Mouse (Mus musculus): ENCODE data around the gene Osbpl5. TPM values are rescaled to one million over a fixed set of nuclear protein-coding genes. Genes with fewer than 3 reads are reported as not detected.

Osbpl5 gene
- polyA plus RNA-seq, 1 experiment from 2014 or later = 15.1 TPM

- Histone ChIP-seq H3K27me3 (peaks cover 26% of the 10 kb centered on the region), H3K9me3 (no peaks in the 10 kb centered on the region), H3K36me3 (replicated peaks) (no peaks in the 10 kb centered on the region), H3K4me2 (no peak overlapping the region), H3K4me3 (replicated peaks) (no peak overlapping the region), H3K9ac (no peak overlapping the region), H3K4me1 (peaks cover 21% of the 10 kb centered on the region), H3K27ac (no peak overlapping the region)
- 81% methylated on average over 1 of the region's 1 CpGs for WGBS
- ATAC-seq (ENCODE audit: low FRiP score) = no peak
Measured at GRCm38 (mm10) chr7:143751380-143751779, 5.4 kb downstream of the Osbpl5 start.

GRCm38 (mm10) chr7:143749045-143749444 is 7.7 kb downstream of the Osbpl5 start:
- Histone ChIP-seq H3K4me2 (peak overlapping the region; percentile 42; the same call in 1 of the 2 replicates), H3K27ac (no peak overlapping the region)
- 0 out of 2 replicates have a peak, but pooled peaks have one; percentile 51 for ATAC-seq (ENCODE audit: low FRiP score)

DNA sequence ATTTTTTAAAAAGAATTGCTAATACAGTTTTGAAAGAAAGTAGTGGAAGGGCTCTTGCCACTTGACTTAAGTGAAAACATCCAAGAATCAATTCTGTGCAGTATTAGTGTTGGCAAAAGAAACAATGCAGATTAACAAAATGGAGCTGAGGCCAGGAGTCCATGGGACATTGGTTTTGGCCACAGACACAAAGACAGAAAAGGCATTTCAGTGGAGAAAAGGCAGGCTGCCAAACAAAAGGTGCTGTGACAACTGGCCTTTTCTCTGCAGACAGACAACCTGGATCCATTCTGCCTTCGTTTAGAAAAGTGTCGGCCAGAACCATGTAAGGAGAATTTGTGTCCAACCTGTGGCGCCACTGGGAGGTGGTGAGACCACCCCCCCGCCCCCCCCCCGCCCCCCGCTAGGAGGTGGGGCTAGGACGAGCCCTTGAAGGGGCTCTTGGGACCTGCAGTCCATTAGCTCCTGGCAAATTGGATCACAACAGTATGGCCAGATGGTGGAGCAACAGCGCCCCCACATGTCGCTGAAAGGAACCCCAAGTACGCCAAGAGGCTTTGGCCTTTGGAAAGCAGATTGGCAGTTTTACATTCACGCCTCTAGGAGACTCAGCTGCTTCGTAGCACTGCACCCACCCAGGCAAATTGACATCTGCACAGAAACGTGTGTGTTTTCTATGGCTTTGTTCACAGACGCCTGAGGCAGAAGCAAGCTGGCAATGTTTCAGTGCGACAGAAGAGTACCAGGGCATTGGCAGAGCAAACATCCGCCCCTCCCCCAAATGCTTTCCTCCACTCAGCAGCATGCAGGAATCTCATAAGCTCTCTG is 8.5 kb downstream of the Osbpl5 start:
- H3K4me1 ChIP-seq = peaks cover 17% of the 10 kb centered on the region
- peak; percentile 84 for ATAC-seq (ENCODE audit: low FRiP score)
- no peak overlapping the region for H3K4me3 ChIP-seq (replicated peaks)
- peaks cover 9% of the 10 kb centered on the region; the same call in 1 of the 2 replicates for H3K27me3 ChIP-seq
- WGBS = 4% methylated on average over 14 of the region's 16 CpGs
- peak overlapping the region; percentile 60; the same call in 1 of the 2 replicates for H3K27ac ChIP-seq
- H3K9ac ChIP-seq = no peak overlapping the region
- peak overlapping the region; percentile 42 for H3K4me2 ChIP-seq
- H3K36me3 ChIP-seq (replicated peaks) = no peaks in the 10 kb centered on the region
- no peaks in the 10 kb centered on the region for H3K9me3 ChIP-seq

More at GRCm38 (mm10) chr7:143749045-143749444, 7.7 kb downstream of the Osbpl5 start:
- H3K9me3 ChIP-seq = no peaks in the 10 kb centered on the region
- 67% methylated on average over 3 of the region's 3 CpGs for WGBS
- no peak overlapping the region for H3K9ac ChIP-seq
- no peaks in the 10 kb centered on the region for H3K36me3 ChIP-seq (replicated peaks)
- peaks cover 17% of the 10 kb centered on the region for H3K4me1 ChIP-seq
- peaks cover 3% of the 10 kb centered on the region; the same call in 1 of the 2 replicates for H3K27me3 ChIP-seq
- H3K4me3 ChIP-seq (replicated peaks) = no peak overlapping the region

DNA sequence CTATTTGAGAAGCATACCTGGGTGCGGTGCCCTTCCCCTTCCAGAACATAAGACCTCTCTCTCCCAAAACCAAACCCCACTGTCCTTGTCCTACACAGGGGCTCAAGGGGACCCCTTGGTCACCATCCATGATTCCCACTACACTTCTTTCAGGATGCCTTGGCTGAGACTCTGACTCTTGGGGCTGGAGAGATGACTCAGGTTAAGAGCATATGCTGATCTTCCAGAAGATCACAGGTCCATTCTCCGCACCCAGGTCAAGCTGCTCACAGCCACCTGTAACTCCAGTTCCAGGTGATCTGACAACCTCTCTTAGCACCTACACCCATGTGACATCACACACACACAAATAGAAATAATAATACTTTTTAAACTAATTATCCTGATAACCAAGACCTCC is 16.1 kb downstream of the Osbpl5 start:
- H3K9me3 ChIP-seq = no peaks in the 10 kb centered on the region
- peaks cover 32% of the 10 kb centered on the region for H3K27me3 ChIP-seq
- H3K36me3 ChIP-seq (replicated peaks) = no peaks in the 10 kb centered on the region
- H3K27ac ChIP-seq = peak overlapping the region; percentile 57; the same call in 1 of the 2 replicates
- H3K4me1 ChIP-seq = peaks cover 28% of the 10 kb centered on the region
- H3K4me2 ChIP-seq = peak overlapping the region; percentile 83
- H3K4me3 ChIP-seq (replicated peaks) = peak overlapping the region; percentile 53
- peak overlapping the region; percentile 85 for H3K9ac ChIP-seq
- peak; percentile 24; the same call in 1 of the 2 replicates for ATAC-seq (ENCODE audit: low FRiP score)
- 40% methylated on average over 2 of the region's 2 CpGs for WGBS

DNA sequence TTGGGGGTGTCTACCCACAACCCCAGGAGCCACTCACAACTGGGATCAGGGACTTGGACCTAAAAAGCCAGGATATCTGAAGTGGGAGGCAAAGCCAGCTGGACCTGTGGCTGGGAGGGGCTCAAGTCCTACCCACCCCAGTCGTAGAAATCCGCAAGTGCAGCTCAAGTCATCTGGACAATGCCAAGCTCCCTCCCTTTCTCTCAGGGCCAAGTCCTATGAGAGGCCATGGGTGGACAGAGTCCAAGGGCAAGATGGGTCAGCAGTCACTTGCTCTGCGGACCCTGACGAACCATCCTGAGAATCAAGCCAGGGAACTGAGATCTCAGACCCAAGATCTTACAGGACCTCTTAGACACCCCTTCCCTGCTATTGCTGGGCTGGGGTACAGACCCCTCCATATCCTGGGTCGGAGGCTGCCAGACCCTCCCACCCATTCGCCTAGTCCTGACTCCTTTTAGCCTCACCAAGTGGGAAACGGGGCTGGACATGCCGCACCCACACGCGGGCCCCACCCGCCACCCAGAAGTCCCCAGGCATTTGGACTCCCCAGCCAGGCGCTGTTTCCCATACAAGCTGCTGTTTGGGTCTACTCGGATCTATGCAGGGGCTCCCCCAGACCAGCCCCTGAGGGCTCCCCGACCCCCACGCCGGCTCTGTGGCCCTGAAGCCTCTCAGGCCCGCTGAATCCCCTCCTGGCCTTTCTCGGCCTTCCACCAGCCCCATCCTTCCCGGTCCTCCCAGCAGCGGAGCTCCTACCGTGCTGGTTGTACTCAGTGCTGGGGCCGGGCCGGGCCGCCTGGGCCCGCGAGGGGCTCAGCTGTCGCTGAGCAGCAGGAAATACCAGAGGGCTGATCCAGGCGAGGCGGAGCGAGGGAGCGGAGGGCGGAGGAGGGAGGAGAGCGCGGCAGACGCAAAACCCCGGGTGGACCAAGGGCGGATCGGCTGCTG is 17.0 kb downstream of the Osbpl5 start:
- Histone ChIP-seq H3K4me1 (peaks cover 28% of the 10 kb centered on the region), H3K27ac (peak overlapping the region; percentile 57), H3K9me3 (no peaks in the 10 kb centered on the region), H3K4me3 (replicated peaks) (peak overlapping the region; percentile 53), H3K9ac (peak overlapping the region; percentile 85), H3K36me3 (replicated peaks) (no peaks in the 10 kb centered on the region), H3K4me2 (peak overlapping the region; percentile 83), H3K27me3 (peaks cover 32% of the 10 kb centered on the region)
- peak; percentile 90 for ATAC-seq (ENCODE audit: low FRiP score)
- 5% methylated on average over 36 of the region's 38 CpGs for WGBS

- Histone ChIP-seq H3K4me2 (peak overlapping the region; percentile 83), H3K4me3 (replicated peaks) (peak overlapping the region; percentile 53), H3K36me3 (replicated peaks) (0 out of 2 replicates have a peak, but pooled peaks cover 3% of the 10 kb centered on the region), H3K27me3 (peaks cover 29% of the 10 kb centered on the region), H3K9ac (peak overlapping the region; percentile 85; the same call in 1 of the 2 replicates), H3K27ac (peak overlapping the region; percentile 63), H3K4me1 (peaks cover 28% of the 10 kb centered on the region), H3K9me3 (no peaks in the 10 kb centered on the region)
- no peak for ATAC-seq (ENCODE audit: low FRiP score)
- WGBS = 24% methylated on average over 5 of the region's 5 CpGs
Measured at GRCm38 (mm10) chr7:143738601-143739006, 18.2 kb downstream of the Osbpl5 start.

DNA sequence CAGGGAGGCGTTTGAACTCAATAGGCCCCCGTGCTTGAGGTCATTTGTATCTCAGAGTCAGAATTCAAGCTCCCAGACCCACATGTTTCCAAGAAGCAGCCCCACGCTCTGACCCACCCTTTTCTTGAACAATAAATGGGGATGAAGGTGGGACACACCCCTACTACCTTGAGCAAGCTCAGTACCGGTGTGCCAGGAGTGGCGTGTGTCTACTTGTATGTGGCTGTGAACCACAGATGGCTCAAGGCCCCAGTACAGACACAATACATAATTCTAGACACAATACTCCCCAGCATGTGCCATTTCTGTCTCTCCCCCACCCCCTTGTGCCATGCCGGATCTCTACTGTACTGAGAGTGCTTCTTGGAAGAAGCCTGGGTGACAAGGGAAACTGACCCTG is 18.6 kb downstream of the Osbpl5 start:
- H3K27ac ChIP-seq = peak overlapping the region; percentile 63
- WGBS = 78% methylated on average over 6 of the region's 6 CpGs
- no peak for ATAC-seq (ENCODE audit: low FRiP score)
- peak overlapping the region; percentile 83 for H3K4me2 ChIP-seq
- H3K4me3 ChIP-seq (replicated peaks) = peak overlapping the region; percentile 53; the same call in 1 of the 2 replicates
- no peaks in the 10 kb centered on the region for H3K9me3 ChIP-seq
- H3K9ac ChIP-seq = peak overlapping the region; percentile 85; the same call in 1 of the 2 replicates
- H3K36me3 ChIP-seq (replicated peaks) = 0 out of 2 replicates have a peak, but pooled peaks cover 3% of the 10 kb centered on the region
- peaks cover 28% of the 10 kb centered on the region for H3K4me1 ChIP-seq
- peaks cover 26% of the 10 kb centered on the region for H3K27me3 ChIP-seq

DNA sequence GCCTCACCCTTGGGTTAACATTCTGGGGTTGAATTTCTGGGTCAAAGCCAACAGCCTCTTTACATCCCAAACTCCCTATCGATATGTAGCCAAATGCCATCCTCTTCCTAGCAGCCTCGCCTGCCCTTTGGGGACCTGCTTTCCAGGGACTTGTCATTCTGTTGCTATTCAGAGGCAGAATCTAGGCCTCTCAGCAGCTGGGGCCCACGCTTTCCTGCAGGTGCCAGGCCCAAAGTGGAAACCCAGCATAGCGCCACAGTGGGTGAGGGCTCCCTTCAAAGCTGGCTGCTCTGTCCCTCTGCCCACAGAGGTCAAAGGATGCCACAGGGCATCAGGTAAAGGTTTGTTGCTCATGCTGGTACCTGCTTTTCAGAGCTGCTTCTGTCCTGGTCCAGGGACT is 23.0 kb downstream of the Osbpl5 start:
- 87% methylated on average over 4 of the region's 4 CpGs for WGBS
- no peak overlapping the region for H3K4me2 ChIP-seq

DNA sequence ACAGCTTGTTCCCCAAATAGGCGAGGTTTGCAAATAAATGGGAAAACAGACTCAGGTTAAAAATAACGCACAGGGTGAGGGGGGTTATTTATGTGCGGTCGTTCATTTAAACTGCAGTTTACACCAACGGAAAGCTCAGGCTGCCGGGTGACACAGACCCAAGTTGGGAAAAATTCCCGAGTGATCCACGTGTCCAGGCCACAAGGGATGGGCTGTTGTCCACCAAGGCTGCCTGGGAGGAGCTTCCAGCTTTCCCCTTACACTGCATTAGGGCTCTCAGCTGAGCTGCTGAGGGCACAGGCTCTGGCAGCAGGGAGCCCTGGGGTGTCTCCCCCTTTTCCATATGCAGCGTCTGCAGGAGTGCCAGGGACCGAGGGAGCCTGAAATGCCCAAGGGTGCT is 26.9 kb downstream of the Osbpl5 start:
- H3K9ac ChIP-seq = no peak overlapping the region
- H3K4me3 ChIP-seq (replicated peaks) = no peak overlapping the region
- no peak overlapping the region for H3K27ac ChIP-seq
- no peaks in the 10 kb centered on the region for H3K4me1 ChIP-seq
- 83% methylated on average over 10 of the region's 10 CpGs for WGBS
- ATAC-seq (ENCODE audit: low FRiP score) = no peak
- no peaks in the 10 kb centered on the region for H3K9me3 ChIP-seq
- no peak overlapping the region for H3K4me2 ChIP-seq
- 0 out of 2 replicates have a peak, but pooled peaks cover 3% of the 10 kb centered on the region for H3K36me3 ChIP-seq (replicated peaks)
- H3K27me3 ChIP-seq = no peaks in the 10 kb centered on the region

More for the DNA sequence above, 23.0 kb downstream of the Osbpl5 start:
- H3K27me3 ChIP-seq = 0 out of 2 replicates have a peak, but pooled peaks cover 5% of the 10 kb centered on the region
- ATAC-seq (ENCODE audit: low FRiP score) = no peak
- H3K4me3 ChIP-seq (replicated peaks) = no peak overlapping the region
- H3K9ac ChIP-seq = no peak overlapping the region; the same call in 1 of the 2 replicates
- H3K9me3 ChIP-seq = no peaks in the 10 kb centered on the region
- no peak overlapping the region for H3K27ac ChIP-seq
- 0 out of 2 replicates have a peak, but pooled peaks cover 3% of the 10 kb centered on the region for H3K36me3 ChIP-seq (replicated peaks)
- peaks cover 11% of the 10 kb centered on the region for H3K4me1 ChIP-seq

DNA sequence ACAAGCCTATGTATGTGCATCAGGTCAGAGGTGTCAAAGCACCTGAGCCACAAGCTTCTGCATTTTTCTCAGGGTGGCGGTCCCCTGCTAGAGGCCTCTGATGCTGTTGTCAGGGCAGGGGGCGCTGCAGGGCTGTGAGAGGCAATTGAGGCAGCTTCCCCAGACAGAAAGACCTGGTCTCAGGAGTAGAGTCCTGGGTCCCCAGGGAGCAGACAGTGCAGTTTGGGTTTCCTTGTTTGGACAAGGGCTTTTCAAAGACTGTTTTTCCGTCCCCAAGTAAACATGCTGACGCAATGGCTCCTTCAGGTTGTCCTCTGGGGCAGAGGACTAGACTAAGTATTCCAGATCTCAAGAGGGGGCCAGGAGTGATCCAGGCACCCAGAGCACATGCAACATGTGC is 30.4 kb downstream of the Osbpl5 start:
- no peak overlapping the region for H3K9ac ChIP-seq
- no peaks in the 10 kb centered on the region for H3K36me3 ChIP-seq (replicated peaks)
- no peaks in the 10 kb centered on the region for H3K4me1 ChIP-seq
- H3K4me3 ChIP-seq (replicated peaks) = no peak overlapping the region
- H3K27ac ChIP-seq = no peak overlapping the region
- no peak for ATAC-seq (ENCODE audit: low FRiP score)
- H3K4me2 ChIP-seq = no peak overlapping the region
- 83% methylated on average over 4 of the region's 4 CpGs for WGBS
- H3K27me3 ChIP-seq = no peaks in the 10 kb centered on the region
- H3K9me3 ChIP-seq = no peaks in the 10 kb centered on the region

DNA sequence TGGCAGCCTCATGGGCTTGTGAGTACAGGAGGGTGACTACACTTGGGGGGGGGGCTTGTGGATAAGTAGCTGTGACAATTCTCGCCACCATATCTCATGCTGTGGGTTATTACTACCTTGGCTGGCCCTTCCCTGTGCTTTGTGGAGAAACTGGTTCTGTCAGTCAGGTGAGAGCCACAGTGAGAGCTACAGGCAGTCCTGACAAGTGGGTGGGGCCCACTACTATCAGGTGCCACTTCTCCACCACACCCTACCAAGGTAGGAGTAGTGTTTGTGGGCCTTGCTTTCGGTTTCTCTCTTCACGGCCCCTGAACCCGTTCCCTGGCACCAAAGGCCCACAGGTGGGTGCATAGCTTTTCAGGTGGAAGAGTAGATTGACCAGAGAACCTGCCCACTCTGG is 32.9 kb downstream of the Osbpl5 start:
- Histone ChIP-seq H3K9me3 (no peaks in the 10 kb centered on the region), H3K4me3 (replicated peaks) (no peak overlapping the region), H3K27me3 (no peaks in the 10 kb centered on the region), H3K4me2 (no peak overlapping the region), H3K4me1 (peaks cover 5% of the 10 kb centered on the region; the same call in 1 of the 2 replicates), H3K36me3 (replicated peaks) (no peaks in the 10 kb centered on the region), H3K27ac (no peak overlapping the region), H3K9ac (no peak overlapping the region)
- 92% methylated on average over 4 of the region's 4 CpGs for WGBS
- ATAC-seq (ENCODE audit: low FRiP score) = no peak

Data from forebrain, embryonic 12.5 days (tissue).